Mouse (Mus musculus) hindbrain, embryonic 14.5 days (tissue): ENCODE measurements around the gene Tanc1. TPM values are rescaled to one million over a fixed set of nuclear protein-coding genes. Genes with fewer than 3 reads are reported as not detected.

Experiments
- ATAC-seq: fragments of 200-750 bp; cut with Nextera tagmentation; 2 replicates; pipeline ENCODE4 v1.8.0; 2017; ENCODE audit warnings: moderate number of reproducible peaks, mild to moderate bottlenecking, moderate TSS enrichment, moderate library complexity; ENCODE audit not compliant: low FRiP score
- DNase-seq: peaks from one replicate; pipeline ENCODE4 v3.0.0-alpha.2; 2015; ENCODE audit warnings: low spot score
- H3K27ac ChIP-seq: fragments of 300-500 bp; sonication (generic); 2 replicates; pipeline ENCODE4 v1.5.1; 2014; ENCODE audit warnings: mild to moderate bottlenecking, moderate library complexity
- H3K27me3 ChIP-seq: fragments of 300-500 bp; sonication (generic); 2 replicates; pipeline ENCODE4 v1.6.1; 2014; ENCODE audit warnings: mild to moderate bottlenecking, low read length, mixed read lengths; ENCODE audit not compliant: control insufficient read depth, insufficient read depth
- H3K36me3 ChIP-seq: fragments of 300-500 bp; sonication (generic); replicated peaks from 2 replicates; pipeline ENCODE4 v1.6.1; 2014; ENCODE audit not compliant: control insufficient read depth, insufficient read depth
- H3K4me1 ChIP-seq: fragments of 300-500 bp; sonication (generic); replicated peaks from 2 replicates; pipeline ENCODE4 v1.6.1; 2014; ENCODE audit warnings: antibody characterized with exemption, low read length, mixed read lengths; ENCODE audit not compliant: control insufficient read depth, insufficient read depth
- H3K4me2 ChIP-seq: fragments of 300-500 bp; sonication (generic); replicated peaks from 2 replicates; pipeline ENCODE4 v1.6.1; 2014; ENCODE audit warnings: mild to moderate bottlenecking, moderate library complexity
- H3K4me3 ChIP-seq: fragments of 300-500 bp; sonication (generic); replicated peaks from 2 replicates; pipeline ENCODE4 v1.5.1; 2014; ENCODE audit warnings: mild to moderate bottlenecking, low read length
- H3K9ac ChIP-seq: fragments of 300-500 bp; sonication (generic); 2 replicates; pipeline ENCODE4 v1.6.1; 2014
- H3K9me3 ChIP-seq: fragments of 300-500 bp; sonication (generic); 2 replicates; pipeline ENCODE4 v1.6.1; 2016; ENCODE audit warnings: low read length; ENCODE audit not compliant: control insufficient read depth
- WGBS: fragments of 180-500 bp; shearing (Covaris S2); extraction: QIAGEN DNeasy Blood & Tissue Kit; methylation state at CpG from one replicate; pipeline ENCODE4 v1.1.7; 2014; 5-methylcytosine and 5-hydroxymethylcytosine counted together
- polyA plus RNA-seq: library from polyadenylated mRNA; unstranded; fragments of >200 nt; fragmentation: Nextera tagmentation; extraction: Ambion mirVana; gene quantifications from 2 replicates; pipeline ENCODE4 v1.2.1, GENCODE M21; 2014

Tanc1 gene
- polyA plus RNA-seq, 1 experiment from 2014 or later: 7.9 TPM

GRCm38 (mm10) chr2:59733410-59733809 lies 121.6 kb downstream of the Tanc1 start:
- no peaks in the 10 kb centered on the region for H3K9me3 ChIP-seq
- no peak overlapping the region for H3K4me2 ChIP-seq
- H3K27ac ChIP-seq: no peak overlapping the region
- peaks cover 13% of the 10 kb centered on the region; the same call in 1 of the 2 replicates for H3K4me1 ChIP-seq
- H3K4me3 ChIP-seq: no peak overlapping the region
- no peaks in the 10 kb centered on the region for H3K36me3 ChIP-seq
- ATAC-seq (no peak), DNase-seq (no peak)
- H3K9ac ChIP-seq: no peak overlapping the region
- no peaks in the 10 kb centered on the region for H3K27me3 ChIP-seq
- 82% methylated on average over 5 of the region's 5 CpGs for WGBS

GRCm38 (mm10) chr2:59736401-59736898 lies 124.6 kb downstream of the Tanc1 start:
- no peaks in the 10 kb centered on the region for H3K36me3 ChIP-seq
- no peaks in the 10 kb centered on the region for H3K9me3 ChIP-seq
- ATAC-seq (peak; percentile 85), DNase-seq (peak; percentile 59)
- H3K9ac ChIP-seq: peak overlapping the region; percentile 1; the same call in 1 of the 2 replicates
- no peak overlapping the region for H3K4me3 ChIP-seq
- no peak overlapping the region for H3K4me2 ChIP-seq
- peaks cover 13% of the 10 kb centered on the region; the same call in 1 of the 2 replicates for H3K4me1 ChIP-seq
- 43% methylated on average over 10 of the region's 10 CpGs for WGBS
- no peaks in the 10 kb centered on the region for H3K27me3 ChIP-seq
- peak overlapping the region; percentile 60 for H3K27ac ChIP-seq

- DNase-seq: no peak
- peaks cover 13% of the 10 kb centered on the region; the same call in 1 of the 2 replicates for H3K4me1 ChIP-seq
- H3K4me3 ChIP-seq: no peak overlapping the region
- H3K27ac ChIP-seq: peak overlapping the region; percentile 60; the same call in 1 of the 2 replicates
- H3K36me3 ChIP-seq: no peaks in the 10 kb centered on the region
- H3K27me3 ChIP-seq: no peaks in the 10 kb centered on the region
- no peaks in the 10 kb centered on the region for H3K9me3 ChIP-seq
- no peak overlapping the region for H3K9ac ChIP-seq
- ATAC-seq: no peak
- no peak overlapping the region for H3K4me2 ChIP-seq
- WGBS: 79% methylated on average over 6 of the region's 6 CpGs
Observed at GRCm38 (mm10) chr2:59737368-59737767, 125.5 kb downstream of the Tanc1 start.

- no peak for DNase-seq
- no peaks in the 10 kb centered on the region for H3K9me3 ChIP-seq
- H3K4me3 ChIP-seq: no peak overlapping the region
- H3K4me1 ChIP-seq: peaks cover 13% of the 10 kb centered on the region; the same call in 1 of the 2 replicates
- H3K27ac ChIP-seq: no peak overlapping the region
- 79% methylated on average over 5 of the region's 5 CpGs for WGBS
- H3K27me3 ChIP-seq: no peaks in the 10 kb centered on the region
- H3K9ac ChIP-seq: no peak overlapping the region
- H3K4me2 ChIP-seq: no peak overlapping the region
- no peaks in the 10 kb centered on the region for H3K36me3 ChIP-seq
- no peak for ATAC-seq
Observed at GRCm38 (mm10) chr2:59738356-59738755, 126.5 kb downstream of the Tanc1 start.

- Histone ChIP-seq H3K27me3 (no peaks in the 10 kb centered on the region), H3K27ac (no peak overlapping the region), H3K4me1 (peaks cover 13% of the 10 kb centered on the region; the same call in 1 of the 2 replicates), H3K36me3 (no peaks in the 10 kb centered on the region), H3K4me2 (no peak overlapping the region), H3K9ac (no peak overlapping the region), H3K9me3 (no peaks in the 10 kb centered on the region), H3K4me3 (no peak overlapping the region)
- WGBS: 84% methylated on average over 8 of the region's 8 CpGs
- ATAC-seq: no peak
- DNase-seq: no peak
Observed at GRCm38 (mm10) chr2:59739036-59739435, 127.2 kb downstream of the Tanc1 start.

- Histone ChIP-seq H3K36me3 (no peaks in the 10 kb centered on the region), H3K4me2 (no peak overlapping the region), H3K4me3 (no peak overlapping the region), H3K27ac (no peak overlapping the region), H3K9me3 (no peaks in the 10 kb centered on the region), H3K9ac (no peak overlapping the region), H3K27me3 (no peaks in the 10 kb centered on the region), H3K4me1 (no peaks in the 10 kb centered on the region)
- 82% methylated on average over 12 of the region's 12 CpGs for WGBS
- DNase-seq: no peak
- no peak for ATAC-seq
Observed at GRCm38 (mm10) chr2:59742500-59743116, 130.8 kb downstream of the Tanc1 start.

- no peak for ATAC-seq
- 36% methylated on average over 6 of the region's 6 CpGs for WGBS
Observed at GRCm38 (mm10) chr2:59745428-59745827, 133.6 kb downstream of the Tanc1 start.

GRCm38 (mm10) chr2:59746070-59746469 lies 134.2 kb downstream of the Tanc1 start:
- H3K4me2 ChIP-seq: no peak overlapping the region
- H3K27me3 ChIP-seq: no peaks in the 10 kb centered on the region
- ATAC-seq (peak; percentile 44; the same call in 1 of the 2 replicates), DNase-seq (no peak)
- H3K36me3 ChIP-seq: no peaks in the 10 kb centered on the region
- no peaks in the 10 kb centered on the region for H3K4me1 ChIP-seq
- H3K9me3 ChIP-seq: no peaks in the 10 kb centered on the region
- no peak overlapping the region for H3K27ac ChIP-seq
- 89% methylated on average over 9 of the region's 9 CpGs for WGBS
- H3K4me3 ChIP-seq: no peak overlapping the region
- no peak overlapping the region for H3K9ac ChIP-seq

More at GRCm38 (mm10) chr2:59745428-59745827, 133.6 kb downstream of the Tanc1 start:
- no peaks in the 10 kb centered on the region for H3K4me1 ChIP-seq
- H3K27me3 ChIP-seq: no peaks in the 10 kb centered on the region
- no peaks in the 10 kb centered on the region for H3K9me3 ChIP-seq
- H3K27ac ChIP-seq: no peak overlapping the region
- DNase-seq: peak; percentile 85
- no peak overlapping the region for H3K4me2 ChIP-seq
- no peak overlapping the region for H3K4me3 ChIP-seq
- no peaks in the 10 kb centered on the region for H3K36me3 ChIP-seq
- H3K9ac ChIP-seq: no peak overlapping the region

GRCm38 (mm10) chr2:59747757-59748156 lies 135.9 kb downstream of the Tanc1 start:
- ATAC-seq: no peak
- no peak overlapping the region for H3K4me3 ChIP-seq
- H3K4me1 ChIP-seq: no peaks in the 10 kb centered on the region
- WGBS: 96% methylated on average over 9 of the region's 9 CpGs
- no peak overlapping the region for H3K27ac ChIP-seq
- H3K36me3 ChIP-seq: no peaks in the 10 kb centered on the region
- H3K9me3 ChIP-seq: no peaks in the 10 kb centered on the region
- H3K4me2 ChIP-seq: no peak overlapping the region
- no peaks in the 10 kb centered on the region for H3K27me3 ChIP-seq
- H3K9ac ChIP-seq: no peak overlapping the region
- no peak for DNase-seq
